Mouse (Mus musculus) gonadal fat pad, adult 2 months (tissue): ENCODE measurements around the gene Igfn1. TPM values are rescaled to one million over a fixed set of nuclear protein-coding genes. Genes with fewer than 3 reads are reported as not detected.
A peak's percentile ranks its signal among the peaks of the same experiment; 100 is the strongest.

Experiments
- DNase-seq: peaks from one replicate; pipeline ENCODE4 v3.0.0-alpha.2; 2012; ENCODE audit warnings: low read depth
- polyA plus RNA-seq: library from polyadenylated mRNA; depleted of rRNA; stranded (reverse); fragments of >200 nt; gene quantifications from 2 replicates; pipeline ENCODE4 v1.2.3, GENCODE M21; 2012; rRNA removed

Gene Igfn1
- 0.47 and 0.61 TPM in 2 replicates for polyA plus RNA-seq

DNA sequence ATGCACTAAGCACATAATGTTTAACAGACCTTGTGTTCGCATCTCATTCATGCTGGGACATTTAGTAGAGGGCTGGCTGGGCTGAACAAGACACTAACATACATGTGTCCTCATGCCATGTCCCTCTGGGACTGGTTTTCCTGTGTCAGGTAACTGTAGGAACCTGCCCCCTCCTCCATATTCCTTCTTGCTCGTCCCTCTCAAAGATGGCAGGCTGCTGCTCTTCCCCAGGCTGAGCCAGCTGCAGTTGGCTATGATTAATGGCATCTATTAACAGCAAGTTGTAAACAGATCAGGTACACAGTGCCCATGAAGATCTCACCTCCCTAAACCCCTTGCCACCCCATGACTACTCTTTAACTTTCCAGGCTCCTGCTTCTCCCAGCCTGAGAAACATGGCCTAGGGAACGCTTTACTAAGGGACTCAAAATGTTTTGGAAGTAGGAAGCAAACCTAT, at the start of gene Igfn1:
Igfn1 (minus strand) TSS at position 51 of the 457 bp plus-strand sequence.
- DNase-seq: no peak

DNA sequence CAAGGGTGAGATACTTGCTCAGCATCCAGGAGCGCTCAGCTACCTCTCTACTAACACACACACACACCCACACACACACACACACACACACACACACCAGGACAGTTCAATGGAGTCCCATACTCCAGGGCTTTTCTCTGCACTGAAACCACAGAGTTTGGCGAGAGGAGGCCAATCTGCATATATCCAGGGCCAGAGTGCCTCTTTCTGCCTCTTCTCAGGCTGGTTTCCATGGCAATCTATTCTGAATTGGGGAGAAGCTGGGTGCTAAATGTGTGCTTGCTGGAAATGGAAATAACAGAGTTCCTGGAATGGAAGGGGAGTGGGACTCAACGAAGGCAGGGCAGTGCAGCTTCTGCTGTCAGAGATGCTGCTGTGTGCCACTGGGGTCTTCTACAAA, 49.6 kb upstream of the Igfn1 start:
- no peak for DNase-seq

DNA sequence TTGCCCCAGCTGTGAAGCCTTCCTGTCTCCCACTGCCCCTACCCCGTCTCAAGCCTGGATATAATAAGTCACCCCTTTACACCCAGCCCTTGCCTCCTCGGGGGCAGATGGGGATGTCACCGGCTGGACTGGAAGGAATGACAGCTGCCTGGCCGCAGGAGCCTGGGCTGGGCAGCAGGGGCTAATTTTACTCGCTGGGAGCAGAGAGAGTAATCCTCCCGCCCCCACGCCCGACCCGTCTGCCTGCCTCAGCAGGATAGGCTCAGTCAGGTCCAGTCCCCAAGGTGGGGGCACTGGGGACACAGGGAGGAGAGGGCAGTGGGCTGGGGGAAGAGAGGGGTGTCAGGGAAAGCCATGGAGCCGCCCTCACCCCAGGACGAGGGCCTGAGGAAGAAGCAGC, 46.4 kb upstream of the Igfn1 start, which contains the start of gene Cacna1s:
Cacna1s (plus strand) TSS at position 204 of the 400 bp plus-strand sequence.
- no peak for DNase-seq

DNA sequence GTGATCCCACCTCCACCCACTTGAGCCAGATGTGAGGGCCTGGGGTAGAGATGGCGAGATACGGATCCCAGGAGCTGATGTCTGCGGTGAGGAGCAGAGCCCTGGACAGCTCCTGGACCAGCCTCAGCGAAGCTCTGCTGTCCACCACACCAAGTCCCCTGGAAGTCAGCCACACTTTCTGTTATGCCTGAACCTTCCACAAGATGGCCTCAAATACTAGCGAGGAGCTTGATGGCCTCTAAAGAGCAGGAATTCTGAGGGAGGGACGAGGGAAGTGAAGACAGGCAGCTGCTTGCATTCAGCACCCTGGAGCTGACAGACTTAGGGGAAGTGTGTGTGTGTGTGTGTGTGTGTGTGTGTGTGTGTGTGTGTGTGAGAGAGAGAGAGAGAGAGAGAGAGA, 45.3 kb upstream of the Igfn1 start:
- peak; percentile 23 for DNase-seq

DNA sequence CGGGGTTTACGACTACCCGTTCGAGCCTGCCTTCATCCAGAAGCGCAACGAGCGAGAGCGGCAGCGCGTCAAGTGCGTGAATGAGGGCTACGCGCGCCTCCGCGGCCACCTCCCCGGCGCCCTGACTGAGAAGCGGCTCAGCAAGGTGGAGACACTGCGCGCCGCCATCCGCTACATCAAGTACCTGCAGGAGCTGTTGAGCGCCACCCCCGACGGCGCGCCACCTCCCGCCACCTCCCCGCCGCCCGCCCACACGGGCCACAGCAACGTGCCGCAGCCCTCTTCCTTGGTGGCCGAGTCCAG, 44.8 kb upstream of the Igfn1 start:
- no peak for DNase-seq

DNA sequence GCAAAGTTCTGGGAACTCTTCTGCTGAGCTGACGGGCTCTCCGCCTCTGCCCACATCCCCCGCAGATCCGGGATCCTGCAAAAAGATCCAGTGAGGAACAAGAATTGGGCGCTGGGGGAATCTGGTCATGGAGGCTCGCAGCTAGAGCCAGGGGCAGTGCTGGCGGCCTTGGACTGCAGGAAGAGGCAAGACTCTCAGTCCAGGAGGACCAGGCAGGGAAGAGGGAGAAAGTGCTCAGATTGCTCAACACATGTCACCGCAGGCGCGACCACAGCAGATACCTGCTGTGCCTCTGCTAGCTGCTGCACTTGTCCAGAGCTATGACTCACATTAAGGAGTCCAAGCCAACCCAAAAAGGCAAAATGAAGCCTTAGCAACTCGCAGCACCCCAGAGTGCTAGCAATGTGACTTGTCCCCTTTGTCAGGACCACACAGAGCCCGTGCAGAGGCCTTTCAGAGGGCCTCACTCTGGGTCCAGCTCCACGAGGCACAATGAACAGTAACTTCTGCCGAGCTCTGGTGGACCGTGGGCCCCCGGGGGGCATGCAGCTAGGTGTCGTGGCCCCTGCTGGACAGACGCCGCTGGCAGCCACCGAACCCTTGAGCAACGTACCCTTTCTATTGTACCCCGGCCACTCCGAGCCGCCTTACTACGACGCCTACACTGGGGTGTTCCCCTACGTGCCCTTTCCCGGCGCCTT, 44.3 kb upstream of the Igfn1 start, which contains the start of gene Ascl5:
Ascl5 (plus strand) TSS at position 493 of the 701 bp plus-strand sequence.
- no peak for DNase-seq

DNA sequence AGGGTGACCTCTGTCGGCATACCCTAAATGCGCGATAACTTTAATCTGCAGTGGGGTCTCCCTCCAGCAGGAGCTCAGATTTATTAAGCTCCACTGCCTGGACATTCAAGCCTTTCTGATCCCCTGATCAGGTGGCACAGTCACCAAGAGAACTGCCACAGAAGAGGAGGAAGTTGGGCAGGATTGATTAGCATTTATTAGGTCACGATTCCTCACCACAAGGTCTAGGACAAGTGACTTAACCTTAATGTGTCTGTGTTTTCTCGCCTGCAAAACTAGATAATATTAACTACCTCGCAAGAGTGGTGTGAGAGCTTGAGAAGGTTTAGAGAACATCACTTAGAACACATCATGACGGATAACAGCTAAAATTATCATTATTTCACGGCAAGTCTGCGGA, 41.8 kb upstream of the Igfn1 start:
- no peak for DNase-seq

DNA sequence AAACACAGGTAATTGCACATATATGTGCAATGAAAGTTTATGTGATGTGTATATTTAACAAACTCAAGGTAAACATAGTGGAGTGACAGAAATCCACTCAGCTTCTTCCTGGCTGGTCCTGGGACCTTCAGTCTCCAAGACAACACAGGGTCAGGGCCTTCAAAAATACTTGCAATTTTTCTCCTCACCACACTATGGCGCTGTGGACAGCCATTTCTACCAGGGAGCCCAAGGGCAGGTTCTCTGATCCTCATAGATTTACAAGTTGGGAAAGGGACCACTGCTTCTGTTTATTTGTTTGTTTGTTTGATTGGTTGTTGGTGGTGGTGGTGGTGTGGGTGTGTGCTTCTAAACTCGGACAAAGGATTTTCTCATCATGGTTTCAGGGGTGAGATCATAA, 41.3 kb upstream of the Igfn1 start:
- DNase-seq: no peak

DNA sequence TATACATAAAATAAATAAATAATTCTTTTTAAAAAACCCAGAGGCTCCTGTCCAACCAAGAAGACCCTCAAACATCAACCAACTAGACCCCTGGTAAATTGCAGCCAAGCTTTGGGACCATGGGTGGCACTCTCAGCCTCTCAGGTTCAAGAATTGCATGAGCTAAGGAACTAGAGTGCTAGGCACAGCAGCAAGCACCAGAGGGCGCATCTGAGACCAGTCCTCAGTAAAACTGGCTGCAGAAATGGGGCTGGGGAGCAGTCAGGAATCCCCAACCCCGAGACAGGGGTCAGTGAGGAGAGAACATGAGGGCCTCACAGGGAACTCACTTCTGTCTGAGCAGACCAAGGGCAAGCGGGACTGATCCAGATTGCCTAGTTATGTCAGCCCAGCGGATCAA, 39.6 kb upstream of the Igfn1 start:
- no peak for DNase-seq

DNA sequence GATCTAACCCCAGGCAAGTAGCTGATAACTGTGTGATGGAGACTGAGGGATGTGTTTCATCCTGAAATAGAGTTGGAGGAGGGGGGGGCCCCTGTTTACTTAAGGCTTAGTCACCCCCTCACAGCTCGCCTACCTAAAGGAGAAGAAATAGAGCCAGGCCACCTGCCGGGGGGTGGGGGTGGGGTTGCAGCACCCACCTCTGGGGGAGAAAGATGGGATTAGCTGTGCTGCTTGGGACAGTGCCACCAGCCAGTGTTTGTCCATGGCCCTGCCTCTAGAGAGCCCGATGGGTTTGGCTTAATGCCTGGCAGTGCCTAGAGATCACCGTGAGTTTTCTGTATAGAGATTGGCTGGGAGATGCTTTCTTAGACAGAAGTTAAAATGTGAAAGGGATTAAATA, 34.7 kb upstream of the Igfn1 start:
- DNase-seq: no peak

DNA sequence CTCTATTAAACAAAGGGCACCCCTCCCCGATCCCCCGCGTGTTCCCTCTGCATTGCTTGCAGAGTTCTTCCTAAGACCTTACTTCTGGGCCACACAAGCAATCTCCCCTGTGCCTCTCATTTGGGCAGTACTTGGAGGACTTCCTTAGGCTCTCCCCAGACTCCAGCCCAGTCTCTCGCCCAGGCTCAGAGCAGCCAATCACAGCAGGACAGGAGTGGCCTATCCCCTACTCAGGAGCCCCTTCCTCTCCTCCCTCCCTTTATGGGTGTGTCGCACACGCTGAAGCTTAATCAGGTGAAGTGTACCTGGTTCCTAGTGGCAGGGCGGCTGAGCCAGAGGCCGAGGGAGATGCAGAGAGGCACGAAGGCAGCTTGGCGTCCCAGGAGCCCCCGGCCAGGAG, 34.3 kb upstream of the Igfn1 start:
- no peak for DNase-seq

DNA sequence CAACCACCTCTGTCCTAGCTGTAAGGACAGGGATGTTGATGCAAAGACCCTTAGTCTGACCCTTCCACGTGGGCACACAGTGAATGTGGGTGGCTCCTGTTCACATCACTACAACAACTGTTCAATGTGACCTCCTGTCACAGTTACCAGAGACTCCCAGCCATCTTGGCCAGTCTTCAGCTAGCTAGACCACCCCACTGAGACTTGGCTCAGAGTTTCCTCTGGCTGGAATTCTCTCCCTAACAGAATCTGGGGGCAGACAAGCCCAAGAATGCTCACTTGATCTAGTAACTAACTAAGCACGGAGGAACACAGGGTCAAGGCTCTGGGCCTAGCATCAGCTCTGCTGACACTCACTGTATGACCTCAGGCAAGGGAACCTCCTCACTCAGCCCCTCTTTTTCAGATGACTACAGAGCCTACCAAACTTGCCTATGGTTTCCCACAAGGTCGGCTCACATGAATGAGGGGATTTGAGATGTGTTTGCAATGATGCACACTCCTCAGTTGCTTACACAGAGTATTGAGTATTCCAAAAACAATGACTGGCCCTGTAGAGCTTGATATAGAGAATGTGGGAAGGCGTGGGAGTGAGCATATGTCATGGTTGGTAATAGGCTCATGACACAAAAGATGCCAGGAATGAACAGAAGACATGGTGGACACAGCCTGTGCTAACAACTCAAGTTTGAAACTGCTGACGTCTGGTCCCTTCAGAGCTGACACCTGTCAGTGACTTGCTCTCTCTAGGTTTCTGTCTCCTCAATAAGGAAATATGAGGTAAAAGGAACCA, 32.8 kb upstream of the Igfn1 start:
- DNase-seq: no peak

DNA sequence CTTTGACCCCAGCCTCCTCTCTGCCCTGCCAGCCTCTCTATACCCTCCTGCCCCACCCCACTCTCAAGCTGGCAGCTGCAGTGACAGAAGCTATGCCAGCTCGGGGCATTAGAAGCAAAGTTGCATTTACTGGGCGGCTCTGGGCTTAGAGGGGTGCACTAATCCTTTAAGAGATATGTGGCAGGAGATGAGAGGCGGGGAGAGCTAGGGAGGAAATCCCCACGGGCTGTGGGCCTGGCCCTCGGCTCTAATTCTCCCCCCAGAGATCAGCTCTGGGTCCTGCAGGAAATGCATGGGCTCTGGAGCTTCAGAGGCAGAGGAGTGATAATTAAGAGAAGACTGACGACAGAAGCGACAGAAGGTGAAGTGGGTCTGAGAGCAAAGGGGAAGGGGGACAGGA, 26.8 kb upstream of the Igfn1 start:
- DNase-seq: no peak

DNA sequence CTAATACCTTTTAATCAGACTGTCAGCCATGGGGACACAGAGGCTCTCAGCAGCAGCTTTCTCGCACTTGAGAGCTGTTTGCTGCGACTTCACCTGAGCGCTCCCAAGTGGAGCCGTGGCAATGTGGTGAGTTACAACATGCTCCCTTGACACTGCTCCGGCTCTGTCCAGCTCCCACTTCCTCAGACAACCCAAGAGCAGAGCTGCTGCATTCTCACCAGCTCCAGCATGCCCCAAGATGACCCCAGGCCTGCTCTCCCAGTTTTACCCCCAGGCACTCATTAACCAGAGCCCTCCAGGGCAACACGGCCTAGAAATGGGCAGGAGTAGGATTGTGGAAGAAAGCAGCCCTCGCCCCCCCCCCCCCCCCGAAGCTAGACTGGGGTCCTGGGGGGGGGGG, 25.6 kb upstream of the Igfn1 start:
- DNase-seq: no peak

DNA sequence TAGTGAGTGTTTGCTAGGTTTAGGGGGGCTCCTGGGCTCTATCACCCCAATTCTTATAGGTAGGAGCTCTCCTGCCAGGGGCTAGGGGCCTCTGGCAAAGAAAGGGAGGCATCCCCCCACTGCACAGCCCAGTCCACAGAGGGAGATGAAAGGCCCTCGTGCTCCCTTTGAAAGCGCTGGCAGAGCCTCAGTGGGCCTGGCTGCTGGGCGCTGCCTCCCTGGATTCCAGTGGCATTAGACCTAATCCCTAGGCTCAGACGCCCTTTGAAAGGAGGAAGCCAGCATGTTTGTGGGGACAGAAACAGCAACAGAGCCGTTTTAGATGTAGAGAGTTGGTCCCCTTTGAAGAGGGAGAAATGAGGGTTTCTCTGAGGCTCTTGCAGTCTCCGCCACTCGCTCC, 24.1 kb upstream of the Igfn1 start:
- no peak for DNase-seq

DNA sequence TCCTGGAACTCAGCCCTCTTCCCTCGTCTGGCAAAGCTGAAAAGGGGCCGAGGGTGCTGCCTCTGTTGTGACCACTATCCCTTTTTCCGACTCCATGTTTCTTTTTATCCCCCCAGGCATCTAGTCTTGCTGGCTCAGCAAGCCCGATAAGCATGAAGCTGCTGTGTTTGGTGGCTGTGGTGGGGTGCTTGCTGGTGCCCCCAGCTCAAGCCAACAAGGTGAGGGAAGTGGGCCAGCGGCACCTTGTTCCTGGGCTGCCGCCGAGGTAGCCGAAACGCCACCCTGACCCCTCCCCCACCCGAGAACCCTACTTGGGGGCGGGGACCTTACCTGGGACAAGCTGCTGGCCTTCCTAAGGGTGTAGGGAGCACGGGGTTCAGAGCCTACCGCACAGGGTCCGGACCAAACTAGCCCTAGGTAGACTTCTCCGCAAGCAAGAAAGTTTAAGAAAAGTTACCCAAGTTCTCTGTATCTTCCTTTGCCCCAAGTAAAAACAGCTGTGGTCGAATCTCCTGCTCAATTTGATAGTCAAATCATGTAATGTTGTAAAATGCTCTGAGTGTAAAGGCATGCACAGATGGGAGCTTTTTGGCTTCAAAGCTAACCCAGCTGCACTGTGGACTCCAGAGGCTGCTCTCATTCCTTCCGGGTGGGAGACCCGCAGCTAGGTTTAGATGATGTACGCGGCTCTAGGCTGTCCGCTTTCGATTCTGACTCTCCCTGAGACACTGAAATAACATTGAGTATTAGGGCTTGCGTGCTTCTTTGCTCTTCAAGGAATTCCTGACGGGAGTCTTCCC, 12.4 kb upstream of the Igfn1 start:
- DNase-seq: no peak

DNA sequence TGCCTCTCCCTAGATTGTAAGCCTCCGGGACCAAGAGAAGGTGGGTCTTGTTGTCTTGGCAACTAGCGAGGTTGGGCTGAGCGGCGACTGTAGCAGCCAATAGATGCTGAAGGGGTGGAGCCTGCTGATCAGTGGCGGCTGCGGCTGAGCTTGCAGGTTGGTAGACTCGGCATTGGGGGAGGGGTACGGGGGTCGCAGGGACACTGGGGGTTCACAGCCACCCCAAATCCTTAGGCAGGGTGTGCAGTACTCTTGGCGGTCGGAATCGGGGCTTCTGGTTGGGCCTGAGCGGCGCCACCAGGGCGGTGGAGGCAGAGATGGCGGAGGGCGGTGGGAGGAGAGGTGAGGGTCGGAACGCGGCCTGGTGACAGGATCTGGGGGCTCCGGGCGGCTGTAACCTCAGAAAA, 11.8 kb upstream of the Igfn1 start:
- DNase-seq: peak; percentile 59

DNA sequence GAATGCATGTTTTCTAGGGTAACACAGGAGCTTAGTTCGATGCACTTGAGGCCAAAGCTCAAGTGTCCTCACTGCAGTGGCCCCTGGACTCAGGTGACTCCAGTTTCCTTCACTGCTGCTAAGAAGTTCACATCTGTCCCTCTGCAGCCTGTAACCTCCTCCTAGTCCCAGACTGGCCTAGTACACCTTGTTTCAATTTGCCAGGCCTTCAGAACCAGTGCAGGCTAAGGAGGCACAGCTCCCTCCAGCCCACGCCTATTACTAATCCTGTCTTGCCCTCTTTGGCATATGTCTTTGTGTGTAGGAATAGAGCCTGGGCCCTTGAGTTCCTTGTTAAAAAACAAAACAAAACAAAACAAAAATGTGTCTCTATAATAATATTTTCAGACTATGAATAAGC, 11.2 kb upstream of the Igfn1 start:
- no peak for DNase-seq

DNA sequence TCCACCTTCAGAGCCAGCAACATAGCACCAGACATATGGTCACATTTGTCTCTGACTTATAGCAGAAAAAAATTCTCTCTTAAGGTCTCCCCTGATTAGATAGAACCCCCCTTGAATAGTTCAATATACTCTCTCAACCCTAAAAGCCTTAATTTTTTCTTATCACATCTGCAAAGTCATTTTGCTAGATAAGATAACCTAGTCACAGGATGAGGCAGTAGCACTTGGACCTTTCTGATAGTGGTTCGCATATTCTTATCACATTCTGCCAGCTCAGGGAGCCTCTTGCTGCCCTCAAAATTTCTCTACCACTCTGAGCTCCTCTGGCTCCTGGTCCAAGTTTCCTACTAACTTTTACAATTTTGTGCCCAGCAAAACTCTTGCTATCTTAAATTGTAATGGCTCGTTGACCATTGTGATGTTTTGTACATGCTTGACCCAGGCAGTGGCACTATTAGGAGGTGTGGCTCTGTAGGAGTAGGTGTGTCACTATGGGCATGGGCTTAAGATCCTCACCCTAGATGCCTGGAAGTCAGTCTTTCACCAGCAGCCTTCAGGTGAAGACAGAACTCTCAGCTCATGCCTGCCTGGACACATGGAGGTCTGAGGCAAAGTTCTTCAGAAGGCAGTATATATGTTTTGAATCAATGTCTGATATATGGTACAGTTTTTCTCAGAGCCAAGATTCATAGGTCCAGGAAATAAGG, 8.8 kb upstream of the Igfn1 start:
- DNase-seq: no peak

DNA sequence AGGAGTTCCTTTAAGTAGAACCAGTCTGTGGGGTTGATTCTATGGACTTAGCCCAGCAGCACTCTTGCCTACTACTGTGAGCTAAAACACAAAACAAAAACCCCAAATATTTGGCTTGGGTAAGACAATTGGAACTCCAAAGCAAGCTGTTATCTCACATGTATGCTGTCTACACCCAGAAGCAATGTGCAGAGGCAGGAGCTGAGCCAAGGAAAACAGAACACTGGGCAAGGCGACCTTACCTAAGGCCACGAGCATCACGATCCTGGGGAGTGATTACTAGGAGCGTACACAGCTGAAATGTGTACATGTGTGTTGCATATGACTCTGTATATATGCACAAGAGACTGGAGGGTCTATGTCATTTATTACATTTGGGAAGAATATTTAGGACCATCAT, 7.4 kb upstream of the Igfn1 start:
- DNase-seq: no peak

DNA sequence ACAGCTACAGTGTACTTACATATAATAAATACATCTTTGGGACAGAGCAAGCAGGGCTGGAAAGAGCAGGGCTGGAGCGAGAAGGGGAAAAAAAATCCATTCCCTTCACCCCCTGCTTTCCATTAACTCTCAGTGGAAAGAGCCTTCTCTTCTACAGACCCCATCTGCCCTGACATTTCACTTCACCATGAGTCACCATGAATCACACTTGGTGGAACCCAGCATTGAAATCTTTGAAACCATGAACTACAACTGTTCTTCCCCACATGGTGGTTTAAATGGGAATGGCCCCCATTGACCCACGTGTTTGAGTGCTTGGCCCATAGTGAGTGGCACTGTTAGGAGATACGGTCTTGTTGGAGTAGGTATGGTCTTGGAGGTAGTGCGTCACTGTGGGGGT, 4.1 kb upstream of the Igfn1 start:
- no peak for DNase-seq

DNA sequence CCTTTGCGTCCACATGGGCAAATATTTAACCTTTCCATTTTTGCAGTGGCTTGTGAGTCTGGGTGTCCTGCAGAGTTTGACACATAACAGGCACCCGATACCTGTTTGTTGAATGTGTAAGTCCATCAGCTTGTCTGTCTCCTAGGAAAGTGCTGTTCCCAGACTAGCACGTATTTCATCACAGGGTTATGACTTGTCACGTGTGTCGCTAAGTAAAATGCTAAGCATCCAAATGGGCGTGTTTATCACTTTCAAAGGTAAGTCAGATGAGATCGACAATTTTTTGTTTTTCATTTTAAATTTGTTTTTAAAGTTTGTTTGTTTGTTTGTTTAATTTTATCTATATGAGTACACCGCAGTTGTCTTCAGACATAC, 2.0 kb upstream of the Igfn1 start:
- no peak for DNase-seq
